Mouse (Mus musculus): ENCODE results near the gene Ctnnbl1.

GRCm38 (mm10) chr2:157799533-157799932 lies 62.3 kb downstream of the Ctnnbl1 start:
- TF ChIP-seq CTCF (IDR thresholded peaks at IDR 0.05): no peak
- TF ChIP-seq POLR2A (IDR thresholded peaks at IDR 0.05; ENCODE audit: insufficient read depth, low read depth, low read length): no peak

Measured in heart, adult 2 months (tissue).